Comparison of ENCODE assay signal across 7 mouse cellular contexts in the genomic region with DNA sequence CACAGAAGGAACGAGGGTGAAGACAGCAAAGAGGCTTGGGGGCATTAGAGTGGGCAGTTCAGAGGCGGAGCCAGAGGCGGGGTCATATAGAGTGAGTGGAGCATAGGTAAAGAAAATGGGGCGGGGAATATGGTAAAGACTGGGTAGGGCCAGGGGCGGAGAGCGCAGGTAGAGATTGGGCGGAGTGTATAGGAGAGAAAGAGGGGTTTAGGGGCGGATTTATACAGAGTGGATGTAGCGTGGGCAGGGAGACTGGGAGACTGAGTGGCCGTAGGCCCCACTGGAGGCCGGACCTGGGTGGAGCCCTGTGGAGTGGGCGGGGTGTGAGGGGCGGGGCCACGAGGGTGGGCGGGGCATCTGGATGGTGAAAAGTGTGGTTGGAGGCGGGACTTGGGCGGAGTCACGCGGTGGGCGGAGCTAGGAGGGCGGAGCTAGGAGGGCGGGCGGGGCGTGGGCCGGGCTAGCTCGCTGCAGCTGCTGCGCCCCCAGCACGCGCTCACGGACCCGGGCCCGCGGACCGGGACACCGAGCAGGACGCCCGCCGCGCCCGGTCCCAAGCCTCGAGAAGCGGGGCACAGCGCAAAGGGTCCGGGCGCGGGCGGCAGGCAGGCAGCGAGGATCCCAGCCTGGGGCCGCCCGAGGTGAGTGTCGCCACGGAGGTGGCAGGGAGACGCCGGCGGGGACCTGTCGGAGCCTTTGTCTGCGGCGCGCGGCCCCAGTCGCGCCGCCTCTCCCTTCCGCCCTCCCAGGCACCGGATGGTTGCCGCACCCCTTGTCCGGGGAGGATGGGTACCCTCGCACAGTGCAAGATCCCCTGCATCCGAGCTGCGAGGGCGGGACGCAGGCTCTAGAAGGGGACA. TPM values are rescaled to one million over a fixed set of nuclear protein-coding genes. Genes with fewer than 3 reads are reported as not detected.
DNase-seq lines count a peak whose midpoint lies in the region; ATAC-seq and TF ChIP-seq lines count a peak whose summit lies in the region.

No protein-coding gene starts in this region.

- H3K4me1 ChIP-seq in forebrain, postnatal 0 days (ENCODE audit: insufficient read depth), result peaks cover 14% of the 10 kb centered on the region; the same call in 1 of the 2 replicates
- peaks cover 17% of the 10 kb centered on the region for H3K4me1 ChIP-seq in limb, embryonic 12.5 days (replicated peaks)
- H3K4me1 ChIP-seq in midbrain, postnatal 0 days (ENCODE audit: insufficient read depth, low read length), result peaks cover 5% of the 10 kb centered on the region

- peak overlapping the region; percentile 54 for H3K27ac ChIP-seq in forebrain, postnatal 0 days (ENCODE audit: low read depth, low read length)
- no peak overlapping the region for H3K27ac ChIP-seq in limb, embryonic 12.5 days
- peak overlapping the region; percentile 27; the same call in 1 of the 2 replicates for H3K27ac ChIP-seq in midbrain, postnatal 0 days (ENCODE audit: low read depth, low read length)

- no peaks in the 10 kb centered on the region for H3K9me3 ChIP-seq in forebrain, postnatal 0 days (ENCODE audit: low read length)
- H3K9me3 ChIP-seq in limb, embryonic 12.5 days, result no peaks in the 10 kb centered on the region
- no peaks in the 10 kb centered on the region for H3K9me3 ChIP-seq in midbrain, postnatal 0 days (ENCODE audit: low read length)

- TF ChIP-seq CTCF in forebrain, postnatal 0 days (IDR thresholded peaks at IDR 0.05; ENCODE audit: low read depth), result no peak
- TF ChIP-seq CTCF in midbrain, postnatal 0 days (IDR thresholded peaks at IDR 0.05), result no peak

- peak overlapping the region; percentile 93 for H3K9ac ChIP-seq in forebrain, postnatal 0 days
- H3K9ac ChIP-seq in limb, embryonic 12.5 days (replicated peaks), result peak overlapping the region; percentile 82
- peak overlapping the region; percentile 82 for H3K9ac ChIP-seq in midbrain, postnatal 0 days (replicated peaks; ENCODE audit: low read length, poor library complexity, severe bottlenecking)

- peak overlapping the region; percentile 95 for H3K4me3 ChIP-seq in forebrain, postnatal 0 days (ENCODE audit: low read depth, low read length)
- peak overlapping the region; percentile 70 for H3K4me3 ChIP-seq in limb, embryonic 12.5 days (replicated peaks)
- H3K4me3 ChIP-seq in midbrain, postnatal 0 days (ENCODE audit: low read depth, low read length), result peak overlapping the region; percentile 62

- H3K27me3 ChIP-seq in forebrain, postnatal 0 days (ENCODE audit: insufficient read depth, low read length), result no peaks in the 10 kb centered on the region
- peaks cover 40% of the 10 kb centered on the region for H3K27me3 ChIP-seq in limb, embryonic 12.5 days
- H3K27me3 ChIP-seq in midbrain, postnatal 0 days (ENCODE audit: insufficient read depth, low read length), result no peaks in the 10 kb centered on the region

- H3K36me3 ChIP-seq in forebrain, postnatal 0 days (ENCODE audit: insufficient read depth), result peaks cover 14% of the 10 kb centered on the region; the same call in 1 of the 2 replicates
- H3K36me3 ChIP-seq in limb, embryonic 12.5 days, result no peaks in the 10 kb centered on the region
- no peaks in the 10 kb centered on the region for H3K36me3 ChIP-seq in midbrain, postnatal 0 days (ENCODE audit: insufficient read depth, low read length)

- peak; percentile 62 for DNase-seq in CD4-positive helper T cell, adult 2 months (ENCODE audit: low read depth, low spot score)
- peak; percentile 81 for DNase-seq in cerebellum, adult 9-10 months
- DNase-seq in forebrain, postnatal 0 days, result peak; percentile 92
- DNase-seq in midbrain, postnatal 0 days (ENCODE audit: low spot score), result peak; percentile 83
- no peak for DNase-seq in urinary bladder, postnatal 25 days (ENCODE audit: low spot score)

- ATAC-seq in CD4-positive, CD25-positive, alpha-beta regulatory T cell, adult 4 months, result peak; percentile 53
- peak; percentile 87 for ATAC-seq in forebrain, postnatal 0 days
- peak; percentile 79 for ATAC-seq in limb, embryonic 12.5 days (ENCODE audit: insufficient number of reproducible peaks, insufficient read depth, low FRiP score, low TSS enrichment, low read depth)
- ATAC-seq in midbrain, postnatal 0 days (ENCODE audit: low FRiP score), result peak; percentile 89

- peak overlapping the region; percentile 92 for H3K4me2 ChIP-seq in forebrain, postnatal 0 days (ENCODE audit: low read depth)
- peak overlapping the region; percentile 95 for H3K4me2 ChIP-seq in limb, embryonic 12.5 days
- H3K4me2 ChIP-seq in midbrain, postnatal 0 days (ENCODE audit: low read depth, low read length, poor library complexity, severe bottlenecking), result peak overlapping the region; percentile 85

- 4% methylated on average over 56 of the region's 72 CpGs for WGBS in forebrain, postnatal 0 days
- 1% methylated on average over 58 of the region's 72 CpGs for WGBS in limb, embryonic 12.5 days
- under 1% methylated on average over 52 of the region's 72 CpGs for WGBS in midbrain, postnatal 0 days

RNA-seq across cellular contexts. Expression of gene Slc29a4, which starts 9.6 kb away (rescaled TPM):
- polyA plus RNA-seq in CD4-positive, CD25-positive, alpha-beta regulatory T cell, adult 4 months (2017; shearing (Covaris generic)), result under 1 TPM in 1 of 2 experiments, not detected in 1; 0.11 TPM
- total RNA-seq in forebrain, postnatal 0 days (2014; rRNA removed), result 67.8 and 76.4 TPM in 2 replicates
- 104 and 107 TPM in 2 replicates for polyA plus RNA-seq in forebrain, postnatal 0 days (2015; fragmentation: Nextera tagmentation; extraction: Ambion mirVana)
- 13.9 and 14.8 TPM in 2 replicates for polyA plus RNA-seq in limb, embryonic 12.5 days (2016; fragmentation: Nextera tagmentation; extraction: Ambion mirVana)
- total RNA-seq in midbrain, postnatal 0 days (2014; rRNA removed), result 59.8 and 67.1 TPM in 2 replicates
- 67.4 and 67.6 TPM in 2 replicates for polyA plus RNA-seq in midbrain, postnatal 0 days (2015; fragmentation: Nextera tagmentation; extraction: Ambion mirVana)
